Mouse (Mus musculus) liver, adult 2 months (tissue): ENCODE measurements at regions not wholly inside any gene's neighbourhood (a gene's known extent, or its start where the extent isn't known, plus 50 kb on each side); places are given as distances from the start of the nearest gene placed in this dataset.

Experiments
- DNase-seq: peaks from one replicate; pipeline ENCODE4 v3.0.0-alpha.2; 2011; ENCODE audit warnings: low read depth, low spot score; ENCODE audit errors: extremely low read depth
- H3K27ac ChIP-seq: fragments of 200-500 bp; replicated peaks from 2 replicates; pipeline ENCODE4 v1.5.1; 2012; ENCODE audit warnings: low read depth, mild to moderate bottlenecking, control low read depth, inconsistent platforms, low read length; ENCODE audit not compliant: insufficient read depth
- H3K27me3 ChIP-seq: fragments of 200-500 bp; 2 replicates; pipeline ENCODE4 v1.6.1; 2012; ENCODE audit warnings: mild to moderate bottlenecking, moderate library complexity, low read length, inconsistent platforms; ENCODE audit not compliant: control insufficient read depth, insufficient read depth
- H3K36me3 ChIP-seq: fragments of 200-500 bp; 2 replicates; pipeline ENCODE4 v1.6.1; 2012; ENCODE audit warnings: low read length, inconsistent platforms; ENCODE audit not compliant: control insufficient read depth, insufficient read depth
- H3K4me1 ChIP-seq: fragments of 200-500 bp; 2 replicates; pipeline ENCODE4 v1.6.1; 2011; ENCODE audit warnings: low read length; ENCODE audit not compliant: control insufficient read depth, insufficient read depth
- H3K4me3 ChIP-seq: fragments of 200-500 bp; 2 replicates; pipeline ENCODE4 v1.5.1; 2011; ENCODE audit warnings: low read depth, mild to moderate bottlenecking, control low read depth, low read length, moderate library complexity; ENCODE audit not compliant: insufficient read depth
- H3K79me2 ChIP-seq: fragments of 200-500 bp; 2 replicates; pipeline ENCODE4 v1.6.1; 2012; ENCODE audit warnings: inconsistent platforms, mild to moderate bottlenecking, low read length, moderate library complexity; ENCODE audit not compliant: control insufficient read depth, insufficient read depth
- H3K9ac ChIP-seq: fragments of 200-500 bp; 2 replicates; pipeline ENCODE4 v1.6.1; 2012; ENCODE audit warnings: low read depth, mild to moderate bottlenecking, control low read depth, inconsistent platforms, low read length
- CTCF ChIP-seq: fragments of 200-500 bp; IDR thresholded peaks from 2 replicates; pipeline ENCODE4 v1.5.1; 2011; ENCODE audit warnings: low read depth, low read length, control low read depth
- POLR2A ChIP-seq: fragments of 200-500 bp; IDR thresholded peaks from 2 replicates; pipeline ENCODE4 v1.6.1; 2011; ENCODE audit warnings: low read length, control low read depth; ENCODE audit not compliant: insufficient read depth; ENCODE audit errors: extremely low read depth
- WGBS: fragments of 180-500 bp; shearing (Covaris S2); methylation state at CpG from one replicate; pipeline ENCODE4 v1.1.7; 2018; 5-methylcytosine and 5-hydroxymethylcytosine counted together

- Histone ChIP-seq H3K27ac (no peak overlapping the region), H3K4me1 (no peaks in the 10 kb centered on the region), H3K9ac (no peak overlapping the region), H3K79me2 (no peaks in the 10 kb centered on the region), H3K4me3 (no peak overlapping the region), H3K36me3 (no peaks in the 10 kb centered on the region), H3K27me3 (no peaks in the 10 kb centered on the region)
- no peak for TF ChIP-seq CTCF
- TF ChIP-seq POLR2A: no peak
- WGBS: 54% methylated on average over 26 of the region's 26 CpGs
- DNase-seq: no peak
Measured at GRCm38 (mm10) chr4:131695941-131696912, 141.9 kb downstream of the Ptpru start.
